10 mouse cellular contexts compared by ENCODE assay signal in genomic region chr4:156083348-156083747, GRCm38 (mm10). TPM values are rescaled to one million over a fixed set of nuclear protein-coding genes. Genes with fewer than 3 reads are reported as not detected.
DNase-seq lines count a peak whose midpoint lies in the region; ATAC-seq and TF ChIP-seq lines count a peak whose summit lies in the region.
"Had no signal": no experiment of that assay in that cellular context is flagged by ENCODE, and none has a peak within 500 bp of the region (broad histone marks: within the 10 kb centered on the region; RNA-seq: fewer than 3 reads in every experiment).

No protein-coding gene starts in this region.

- H3K27me3 ChIP-seq in liver, embryonic 12.5 days (replicated peaks), result peaks cover 4% of the 10 kb centered on the region
- H3K27me3 ChIP-seq in intestine, embryonic 16.5 days (replicated peaks; ENCODE audit: control insufficient read depth, insufficient read depth, low read length), result 0 out of 2 replicates have a peak, but pooled peaks cover under 1% of the 10 kb centered on the region
- no peaks in the 10 kb centered on the region for H3K27me3 ChIP-seq in forebrain, postnatal 0 days (ENCODE audit: insufficient read depth, low read length)
- no peaks in the 10 kb centered on the region for H3K27me3 ChIP-seq in hindbrain, embryonic 14.5 days (ENCODE audit: control insufficient read depth, insufficient read depth, low read length)

- DNase-seq in liver, result peak; percentile 45
- peak; percentile 36 to 54 for DNase-seq in lung, adult 18-20 months
- peak; percentile 94 for DNase-seq in urinary bladder, postnatal 14 days (ENCODE audit: low spot score)
- DNase-seq in natural killer cell, adult 2 months (ENCODE audit: low spot score in 2 of 2), result no peak
- no peak for DNase-seq in forebrain, postnatal 0 days
- DNase-seq in hindbrain, embryonic 14.5 days (ENCODE audit: low spot score), result no peak

- H3K4me2 ChIP-seq in liver, embryonic 12.5 days, result no peak overlapping the region
- H3K4me2 ChIP-seq in intestine, embryonic 16.5 days (ENCODE audit: low read depth, low read length), result peak overlapping the region; percentile 23; the same call in 1 of the 2 replicates
- H3K4me2 ChIP-seq in forebrain, postnatal 0 days (ENCODE audit: low read depth), result no peak overlapping the region
- no peak overlapping the region for H3K4me2 ChIP-seq in hindbrain, embryonic 14.5 days (replicated peaks)

- 64% methylated on average over 5 of the region's 5 CpGs for WGBS in liver, embryonic 12.5 days (ENCODE audit: insufficient replicate concordance)
- WGBS in intestine, embryonic 16.5 days, result 57% methylated on average over 5 of the region's 5 CpGs
- 70% methylated on average over 5 of the region's 5 CpGs for WGBS in forebrain, postnatal 0 days
- WGBS in hindbrain, embryonic 14.5 days, result 83% methylated on average over 5 of the region's 5 CpGs

- no peak overlapping the region for H3K4me3 ChIP-seq in liver, embryonic 12.5 days
- 0 out of 2 replicates have a peak overlapping the region, but pooled peaks have one; percentile 3 for H3K4me3 ChIP-seq in intestine, embryonic 16.5 days (ENCODE audit: low read length)
- no peak overlapping the region for H3K4me3 ChIP-seq in forebrain, postnatal 0 days (ENCODE audit: low read depth, low read length)
- no peak overlapping the region for H3K4me3 ChIP-seq in hindbrain, embryonic 14.5 days (replicated peaks; ENCODE audit: low read length)

- no peak for TF ChIP-seq CTCF in forebrain, postnatal 0 days (IDR thresholded peaks at IDR 0.05; ENCODE audit: low read depth)

- H3K36me3 ChIP-seq in liver, embryonic 12.5 days, result no peaks in the 10 kb centered on the region
- H3K36me3 ChIP-seq in intestine, embryonic 16.5 days (ENCODE audit: control insufficient read depth, insufficient read depth, low read length), result no peaks in the 10 kb centered on the region
- no peaks in the 10 kb centered on the region for H3K36me3 ChIP-seq in forebrain, postnatal 0 days (ENCODE audit: insufficient read depth)
- no peaks in the 10 kb centered on the region for H3K36me3 ChIP-seq in hindbrain, embryonic 14.5 days (replicated peaks; ENCODE audit: control insufficient read depth, insufficient read depth)

- no peak for ATAC-seq in liver, embryonic 12.5 days
- peak; percentile 60 for ATAC-seq in intestine, embryonic 16.5 days
- no peak for ATAC-seq in forebrain, postnatal 0 days
- no peak for ATAC-seq in hindbrain, embryonic 14.5 days (ENCODE audit: low FRiP score)

- H3K9ac ChIP-seq in liver, embryonic 12.5 days, result no peak overlapping the region
- peak overlapping the region; percentile 44; the same call in 1 of the 2 replicates for H3K9ac ChIP-seq in intestine, embryonic 16.5 days (ENCODE audit: low read depth, low read length)
- no peak overlapping the region for H3K9ac ChIP-seq in forebrain, postnatal 0 days
- H3K9ac ChIP-seq in hindbrain, embryonic 14.5 days, result no peak overlapping the region

- no peaks in the 10 kb centered on the region for H3K9me3 ChIP-seq in liver, embryonic 12.5 days (replicated peaks)
- H3K9me3 ChIP-seq in intestine, embryonic 16.5 days (ENCODE audit: control insufficient read depth, low read length), result no peaks in the 10 kb centered on the region
- H3K9me3 ChIP-seq in forebrain, postnatal 0 days (ENCODE audit: low read length), result no peaks in the 10 kb centered on the region
- no peaks in the 10 kb centered on the region for H3K9me3 ChIP-seq in hindbrain, embryonic 14.5 days (ENCODE audit: control insufficient read depth, low read length)

- no peak overlapping the region for H3K27ac ChIP-seq in liver, embryonic 12.5 days
- H3K27ac ChIP-seq in intestine, embryonic 16.5 days (ENCODE audit: low read length), result peak overlapping the region; percentile 81
- no peak overlapping the region for H3K27ac ChIP-seq in forebrain, postnatal 0 days (ENCODE audit: low read depth, low read length)
- no peak overlapping the region for H3K27ac ChIP-seq in hindbrain, embryonic 14.5 days

- H3K4me1 ChIP-seq in liver, embryonic 12.5 days, result 0 out of 2 replicates have a peak, but pooled peaks cover 10% of the 10 kb centered on the region
- H3K4me1 ChIP-seq in intestine, embryonic 16.5 days (ENCODE audit: control insufficient read depth, insufficient read depth, low read length), result peaks cover 9% of the 10 kb centered on the region; the same call in 1 of the 2 replicates
- no peaks in the 10 kb centered on the region for H3K4me1 ChIP-seq in forebrain, postnatal 0 days (ENCODE audit: insufficient read depth)
- H3K4me1 ChIP-seq in hindbrain, embryonic 14.5 days (replicated peaks; ENCODE audit: control insufficient read depth, insufficient read depth, low read length), result no peaks in the 10 kb centered on the region

RNA-seq across cellular contexts. Expression of gene Ttll10, which starts 24.1 kb away (rescaled TPM):
- polyA plus RNA-seq in liver, embryonic 12.5 days (2016; fragmentation: Nextera tagmentation; extraction: Ambion mirVana), result 0.07 and 0.15 TPM in 2 replicates
- polyA plus RNA-seq in intestine, embryonic 16.5 days (2015; fragmentation: Nextera tagmentation; extraction: Ambion mirVana), result 4.2 and 4.7 TPM in 2 replicates
- total RNA-seq in forebrain, postnatal 0 days (2014; rRNA removed), result not detected in 2 replicates
- polyA plus RNA-seq in forebrain, postnatal 0 days (2015; fragmentation: Nextera tagmentation; extraction: Ambion mirVana), result 0.06 TPM in 1 of 2 replicates, not detected in the other
- 0.11 TPM in 1 of 2 replicates, not detected in the other for polyA plus RNA-seq in hindbrain, embryonic 14.5 days (2014; fragmentation: Nextera tagmentation; extraction: Ambion mirVana)
- total RNA-seq: common myeloid progenitor, adult 5-6 weeks had no signal

RNA-seq across cellular contexts. Expression of gene 9430015G10Rik, which starts 26.4 kb away (rescaled TPM):
- polyA plus RNA-seq in liver, embryonic 12.5 days (2016; fragmentation: Nextera tagmentation; extraction: Ambion mirVana), result 19.6 and 20.3 TPM in 2 replicates
- polyA plus RNA-seq in intestine, embryonic 16.5 days (2015; fragmentation: Nextera tagmentation; extraction: Ambion mirVana), result 21.4 and 22.3 TPM in 2 replicates
- 22.8 and 28.3 TPM in 2 replicates for total RNA-seq in forebrain, postnatal 0 days (2014; rRNA removed)
- polyA plus RNA-seq in forebrain, postnatal 0 days (2015; fragmentation: Nextera tagmentation; extraction: Ambion mirVana), result 18.3 and 22.3 TPM in 2 replicates
- polyA plus RNA-seq in hindbrain, embryonic 14.5 days (2014; fragmentation: Nextera tagmentation; extraction: Ambion mirVana), result 29.1 and 30.5 TPM in 2 replicates

RNA-seq across cellular contexts. Expression of gene Rnf223, which starts 47.0 kb away (rescaled TPM):
- polyA plus RNA-seq in liver, embryonic 12.5 days (2016; fragmentation: Nextera tagmentation; extraction: Ambion mirVana), result 0.06 and 0.19 TPM in 2 replicates
- polyA plus RNA-seq in intestine, embryonic 16.5 days (2015; fragmentation: Nextera tagmentation; extraction: Ambion mirVana), result 0.09 and 0.10 TPM in 2 replicates
- total RNA-seq in forebrain, postnatal 0 days (2014; rRNA removed), result 0.33 and 0.46 TPM in 2 replicates
- polyA plus RNA-seq in forebrain, postnatal 0 days (2015; fragmentation: Nextera tagmentation; extraction: Ambion mirVana), result 0.08 and 0.19 TPM in 2 replicates
- polyA plus RNA-seq in hindbrain, embryonic 14.5 days (2014; fragmentation: Nextera tagmentation; extraction: Ambion mirVana), result 0.59 and 0.81 TPM in 2 replicates
- total RNA-seq: hematopoietic stem cell, adult 5-6 weeks had no signal

RNA-seq across cellular contexts. Expression of gene Tnfrsf18, which starts 57.4 kb away (rescaled TPM):
- polyA plus RNA-seq in liver, embryonic 12.5 days (2016; fragmentation: Nextera tagmentation; extraction: Ambion mirVana), result 0.77 and 0.99 TPM in 2 replicates
- polyA plus RNA-seq in intestine, embryonic 16.5 days (2015; fragmentation: Nextera tagmentation; extraction: Ambion mirVana), result 1.0 and 1.4 TPM in 2 replicates
- total RNA-seq in forebrain, postnatal 0 days (2014; rRNA removed), result 1.5 TPM in 1 of 2 replicates, not detected in the other
- polyA plus RNA-seq in forebrain, postnatal 0 days (2015; fragmentation: Nextera tagmentation; extraction: Ambion mirVana), result 0.67 and 1.2 TPM in 2 replicates
- polyA plus RNA-seq in hindbrain, embryonic 14.5 days (2014; fragmentation: Nextera tagmentation; extraction: Ambion mirVana), result 1.9 and 2.3 TPM in 2 replicates

Comparison
In these comparisons a context has a peak if more than half of its experiments do, and no peak if none do; other contexts are left out.
1. DNase-seq: peak in liver (single experiment), lung, adult 18-20 months (2 of 2) and urinary bladder, postnatal 14 days (single experiment); none in natural killer cell, adult 2 months (0 of 2), forebrain, postnatal 0 days (single experiment) and hindbrain, embryonic 14.5 days (single experiment).